Mouse (Mus musculus): ENCODE results near the gene Ntrk3.

Ntrk3 gene

DNA sequence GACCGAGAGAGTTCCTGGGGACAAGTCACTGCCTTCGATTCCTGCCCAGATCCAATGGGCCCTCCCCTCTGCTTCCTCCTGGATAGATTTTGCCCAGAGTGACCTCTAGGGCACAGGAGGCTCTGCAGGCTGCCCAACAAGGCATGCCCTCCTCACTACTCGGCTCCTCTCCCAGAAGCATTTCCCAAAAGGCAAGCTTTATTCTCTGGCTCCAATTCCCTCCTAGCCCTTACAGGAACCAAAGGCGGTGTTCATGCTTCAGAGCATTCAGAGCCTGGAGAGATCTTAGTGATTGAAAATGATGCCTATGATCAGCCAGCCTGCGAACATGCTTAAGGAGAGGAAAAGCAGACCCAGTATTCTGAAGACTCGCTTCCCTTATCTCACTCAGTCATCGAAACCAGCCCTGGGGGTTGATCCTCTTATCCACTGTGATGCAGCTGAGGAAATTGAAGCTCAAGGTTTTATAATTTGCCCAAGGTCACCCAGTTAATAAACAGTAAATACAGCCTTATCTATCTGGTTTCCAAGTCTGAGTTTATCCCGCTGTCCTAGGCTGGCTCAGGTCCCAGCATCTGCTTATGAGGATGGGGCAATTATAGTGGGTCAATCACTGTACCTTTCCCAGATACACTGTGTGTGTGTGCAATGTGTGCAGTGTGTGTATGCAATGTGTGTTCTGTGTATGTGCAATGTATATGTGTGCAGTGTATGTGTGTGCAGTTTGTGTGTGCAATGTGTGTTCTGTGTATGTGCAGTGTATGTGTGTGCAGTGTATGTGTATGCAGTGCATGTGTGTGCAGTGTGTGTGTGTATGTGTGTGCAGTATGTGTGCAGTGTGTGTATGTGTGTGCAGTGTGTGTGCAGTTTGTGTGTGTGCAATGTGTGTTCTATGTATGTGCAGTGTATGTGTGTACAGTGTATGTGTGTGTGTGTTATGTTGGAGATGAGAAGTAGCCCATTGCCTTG, 376.2 kb downstream of the Ntrk3 start:
- no peak for DNase-seq (ENCODE audit: low read depth, low spot score)

DNA sequence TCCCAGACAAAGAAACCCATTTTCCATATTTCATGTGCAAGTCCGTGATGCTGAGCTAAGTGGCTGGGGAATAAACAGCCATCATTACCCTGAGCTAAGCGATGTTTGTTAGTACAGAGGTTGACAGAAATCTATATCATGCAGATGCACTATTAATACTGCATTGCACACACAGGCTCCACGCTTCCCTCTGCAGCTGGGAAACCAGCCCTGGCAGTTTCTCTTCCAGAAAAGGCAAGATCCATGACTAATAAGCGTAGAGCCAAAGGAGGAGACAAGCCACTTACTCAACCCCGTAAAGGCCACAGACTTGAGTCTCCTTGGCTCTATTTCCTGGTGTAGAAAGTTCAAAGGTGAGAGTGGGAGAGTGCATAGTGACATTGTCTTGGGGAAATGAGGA, 390.3 kb downstream of the Ntrk3 start:
- DNase-seq (ENCODE audit: low read depth, low spot score) = no peak

DNA sequence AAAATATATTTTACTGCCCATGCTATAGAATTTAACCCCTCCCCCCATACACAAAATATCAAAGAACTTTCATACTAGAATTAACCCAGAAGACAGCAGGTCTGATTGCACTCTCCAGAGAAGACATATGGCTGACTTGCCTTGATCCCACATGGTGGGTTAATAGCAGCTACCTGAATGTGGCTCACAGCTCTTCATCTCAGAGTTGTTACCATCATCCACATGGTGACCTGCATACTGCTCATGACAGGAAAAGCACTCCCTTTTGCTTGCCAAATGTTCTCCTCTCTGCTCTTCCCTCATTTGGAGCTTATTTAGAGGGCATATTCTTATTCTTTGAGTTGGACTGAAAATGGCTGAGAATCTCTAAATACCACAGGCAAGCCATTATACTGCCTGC, 404.4 kb downstream of the Ntrk3 start:
- DNase-seq (ENCODE audit: low read depth, low spot score) = no peak

DNA sequence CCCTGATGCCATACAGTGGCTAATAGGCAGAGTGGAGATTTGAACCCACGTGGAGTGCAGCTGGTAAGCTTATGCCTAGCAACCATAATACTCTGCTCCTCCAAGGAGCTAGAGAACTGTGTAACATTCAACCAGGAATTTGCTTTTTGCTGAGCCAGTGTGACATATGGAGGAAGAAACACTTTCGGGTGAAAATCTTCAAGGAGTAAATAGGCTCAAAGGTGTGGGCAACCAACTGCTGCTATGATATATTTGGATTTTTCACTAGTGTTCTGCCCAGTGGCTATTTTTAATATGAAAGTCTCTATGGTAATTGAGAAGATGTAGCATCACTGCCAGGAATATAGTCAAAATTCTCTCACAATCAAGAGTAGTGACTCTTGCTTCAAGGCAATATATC, 409.5 kb downstream of the Ntrk3 start:
- DNase-seq (ENCODE audit: low read depth, low spot score) = no peak

DNA sequence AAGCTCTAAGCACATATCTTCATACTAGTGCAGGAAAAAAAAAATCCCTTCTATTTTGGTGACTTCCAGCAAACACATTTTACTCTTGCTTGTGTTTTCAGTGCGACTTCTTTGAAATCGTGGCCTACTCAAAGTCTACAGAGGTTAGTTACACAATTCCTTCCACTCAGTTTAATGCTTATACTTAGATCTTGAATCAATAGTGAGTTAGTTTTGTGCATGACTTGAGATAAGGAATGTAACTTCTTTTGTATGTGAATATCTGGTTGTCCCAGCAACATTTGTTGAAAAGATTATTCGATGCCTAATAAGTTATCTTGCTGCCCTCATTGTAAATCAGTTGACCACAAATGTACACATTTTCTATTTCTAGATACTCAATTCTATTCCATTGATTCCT, 411.6 kb downstream of the Ntrk3 start:
- DNase-seq (ENCODE audit: low read depth, low spot score) = no peak

- DNase-seq (ENCODE audit: low read depth, low spot score) = no peak
These were observed 419.2 kb downstream of the Ntrk3 start for GRCm38 (mm10) chr7:78318640-78319039.

GRCm38 (mm10) chr7:78305770-78306169, 432.0 kb downstream of the Ntrk3 start:
- no peak for DNase-seq (ENCODE audit: low read depth, low spot score)

- DNase-seq (ENCODE audit: low read depth, low spot score) = no peak
These were observed 432.8 kb downstream of the Ntrk3 start for GRCm38 (mm10) chr7:78305029-78305428.

DNA sequence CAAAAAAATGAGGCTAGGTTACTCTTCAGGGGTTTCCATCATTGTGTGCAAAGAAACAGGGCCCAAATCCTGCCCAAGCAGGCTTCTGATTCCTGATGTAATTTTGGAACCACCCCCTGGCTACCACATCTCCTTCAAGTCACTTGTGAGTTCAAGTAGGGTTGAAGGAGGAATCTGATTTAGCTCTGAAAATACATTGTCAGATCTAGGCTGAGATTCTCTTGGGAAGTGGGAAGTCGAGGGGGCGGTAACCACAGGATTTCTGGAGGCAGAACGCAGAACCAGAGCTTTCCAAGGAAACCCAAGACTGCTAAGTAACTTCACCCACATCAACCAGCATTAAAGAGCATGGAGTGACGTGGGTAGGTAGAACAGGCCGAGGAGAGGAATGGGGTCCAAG, 440.5 kb downstream of the Ntrk3 start:
- DNase-seq (ENCODE audit: low read depth, low spot score) = no peak

DNA sequence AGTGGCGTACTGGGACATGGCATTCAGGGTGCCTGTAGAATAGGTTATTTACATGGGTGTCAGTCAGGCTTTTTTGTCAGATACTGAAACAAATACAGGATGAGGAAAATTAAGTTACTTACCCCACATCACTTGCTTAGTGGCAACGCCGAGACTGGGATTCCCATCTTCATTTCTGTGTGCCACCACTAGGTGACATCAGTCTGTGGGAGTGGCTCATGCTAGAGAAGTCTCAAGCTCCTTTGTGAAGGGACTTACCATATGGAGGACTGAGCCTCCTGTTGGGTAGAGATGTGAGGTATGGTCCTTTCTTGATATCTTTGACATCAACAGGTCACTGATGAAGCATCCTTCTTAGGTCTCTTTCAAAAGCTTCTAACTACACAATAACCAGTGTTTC, 443.5 kb downstream of the Ntrk3 start:
- DNase-seq (ENCODE audit: low read depth, low spot score) = no peak

DNA sequence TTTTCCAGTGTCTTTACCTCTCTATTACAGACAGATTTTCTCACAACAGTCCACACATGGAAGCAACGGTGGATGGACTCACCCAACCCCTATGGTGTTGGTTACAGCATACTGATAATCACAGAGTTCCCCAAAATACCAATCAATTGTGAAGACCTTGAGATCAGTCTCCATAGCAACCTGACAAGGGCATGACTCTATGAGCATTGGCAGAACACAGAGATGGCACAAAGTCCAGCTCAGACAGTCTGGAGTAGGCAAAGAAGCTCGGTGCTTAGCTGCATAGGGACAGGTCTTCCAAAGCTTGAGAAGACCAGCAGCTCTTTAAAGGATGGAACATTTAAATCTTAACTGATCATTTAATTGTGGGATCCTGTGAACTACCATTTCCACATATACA, 447.6 kb downstream of the Ntrk3 start:
- no peak for DNase-seq (ENCODE audit: low read depth, low spot score)

DNA sequence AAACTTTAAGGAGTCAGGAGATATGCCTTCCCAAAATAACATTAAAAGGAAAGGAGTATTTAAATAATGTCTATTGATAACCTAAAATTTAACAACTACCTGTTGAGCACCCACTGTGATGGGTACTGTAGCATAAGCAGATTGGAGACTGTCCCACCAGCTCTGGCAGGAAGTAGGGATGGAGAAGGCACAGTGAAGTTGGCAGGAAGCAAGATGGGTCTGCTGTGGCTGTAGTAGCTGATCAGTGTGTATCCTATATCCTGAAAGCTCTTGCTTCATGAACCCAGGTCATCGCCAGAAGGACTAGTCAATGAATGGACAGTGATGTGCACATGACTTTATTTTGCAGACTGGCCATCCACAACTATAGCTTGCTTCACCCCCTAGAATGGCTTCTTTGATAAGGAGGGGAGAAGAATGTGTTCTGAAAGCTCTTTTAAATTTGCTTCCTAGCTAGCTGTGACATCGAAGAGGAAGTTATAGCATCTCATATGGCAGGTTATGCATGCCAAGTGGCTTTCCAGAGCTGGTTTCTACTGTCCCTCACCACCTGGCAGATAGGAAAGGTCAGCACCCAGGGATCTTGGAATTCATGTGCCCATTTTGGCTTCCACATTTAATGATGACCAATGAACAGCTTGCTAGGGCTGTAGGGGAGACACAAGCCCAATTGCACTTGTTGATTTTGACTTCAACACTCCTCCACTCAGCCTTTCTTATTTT, 451.1 kb downstream of the Ntrk3 start:
- no peak for DNase-seq (ENCODE audit: low read depth, low spot score)

GRCm38 (mm10) chr7:78269506-78270250, 468.1 kb downstream of the Ntrk3 start:
- no peak for DNase-seq (ENCODE audit: low read depth, low spot score)

- no peak for DNase-seq (ENCODE audit: low read depth, low spot score)
These were observed 470.3 kb downstream of the Ntrk3 start for GRCm38 (mm10) chr7:78267461-78268007.

DNA sequence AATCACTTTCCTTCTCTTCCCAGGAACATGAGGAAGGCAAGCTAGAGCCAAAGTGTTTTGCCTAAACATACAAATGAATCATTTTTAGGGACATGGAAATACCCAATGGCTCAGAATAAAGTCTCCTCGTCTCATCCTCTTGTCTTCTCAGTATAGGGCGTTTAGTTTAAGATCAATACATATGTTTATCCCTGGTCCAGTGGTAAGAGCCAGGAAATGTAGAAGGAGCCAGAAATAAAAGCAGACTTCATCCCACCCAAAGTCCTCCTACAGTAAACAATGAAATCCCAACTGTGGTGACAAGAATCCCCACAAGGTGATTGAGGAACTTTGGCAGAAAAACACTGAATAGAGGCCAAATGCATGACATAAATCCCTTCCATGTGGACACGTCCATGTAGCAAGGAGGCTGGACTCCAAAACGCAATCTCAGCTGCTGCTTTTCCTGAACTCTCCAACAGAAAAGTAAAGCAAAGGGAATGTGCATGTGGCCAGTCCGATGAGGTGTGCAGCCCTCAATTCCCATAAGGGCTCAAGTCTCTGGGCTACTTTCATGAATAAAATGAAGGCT, 473.3 kb downstream of the Ntrk3 start:
- DNase-seq (ENCODE audit: low read depth, low spot score) = no peak

DNA sequence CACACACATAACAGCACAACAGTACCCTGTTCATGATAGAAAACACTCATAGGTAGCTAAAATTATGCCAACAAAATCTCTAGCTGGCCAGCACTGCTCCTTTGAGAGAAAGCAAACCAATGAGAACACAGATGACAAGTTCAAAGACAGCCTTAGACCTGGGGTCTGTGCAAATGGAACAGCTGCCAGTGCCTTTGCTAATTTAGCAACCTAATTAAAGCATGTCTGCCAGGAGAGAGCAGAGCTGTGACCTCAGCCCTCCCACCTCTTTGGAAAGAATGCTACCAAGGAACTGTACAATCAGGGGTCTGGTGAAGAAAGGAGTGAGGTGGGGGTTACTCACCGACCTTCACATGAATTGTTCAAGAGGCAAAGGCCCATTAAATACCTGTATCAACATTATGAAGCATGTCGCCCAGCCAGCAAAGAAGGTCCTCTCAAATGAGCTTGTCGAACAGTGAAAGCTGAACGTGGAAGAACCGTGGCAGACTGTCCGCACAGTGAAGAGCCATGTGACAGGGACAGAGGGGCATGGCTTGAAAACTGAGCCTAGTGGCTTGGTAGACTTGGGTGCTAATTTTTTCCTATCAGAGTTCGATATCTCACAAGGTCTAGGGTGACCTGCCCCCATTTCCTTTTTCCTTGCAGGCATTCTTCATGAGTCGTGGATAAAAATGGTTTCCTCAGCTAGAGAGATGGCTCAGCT, 476.2 kb downstream of the Ntrk3 start:
- DNase-seq (ENCODE audit: low read depth, low spot score) = no peak

GRCm38 (mm10) chr7:78258151-78258550, 479.7 kb downstream of the Ntrk3 start:
- no peak for DNase-seq (ENCODE audit: low read depth, low spot score)

DNA sequence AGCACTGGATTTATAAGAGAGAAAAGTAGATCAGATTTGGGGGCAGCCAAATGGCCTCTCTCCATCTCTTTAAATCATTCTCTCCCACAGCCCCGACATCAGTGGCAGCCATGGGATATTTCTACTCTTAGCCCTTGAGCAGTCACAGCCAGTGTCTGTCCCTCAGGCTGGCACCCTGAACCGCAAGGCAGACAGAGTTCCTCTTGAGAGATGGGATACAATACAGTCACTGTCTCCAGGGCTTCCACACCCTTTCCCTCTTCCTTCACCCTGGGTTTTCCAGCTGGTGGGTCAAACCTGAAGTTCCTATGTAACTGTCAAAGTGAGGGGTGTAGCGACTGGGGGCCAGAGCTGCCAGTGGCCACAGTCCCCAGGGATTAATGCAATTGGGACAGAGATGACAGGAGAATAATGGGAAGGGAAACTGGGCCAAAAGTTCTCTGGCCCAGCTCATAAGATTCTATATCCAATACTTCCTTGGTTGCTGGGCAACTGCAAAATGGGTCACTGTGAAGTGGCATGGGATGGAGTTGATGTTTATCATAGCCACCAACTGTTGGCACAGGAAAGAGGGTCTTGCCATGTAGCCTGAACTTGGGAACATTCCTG, 483.9 kb downstream of the Ntrk3 start:
- DNase-seq (ENCODE audit: low read depth, low spot score) = no peak

- DNase-seq (ENCODE audit: low read depth, low spot score) = no peak
These were observed 489.6 kb downstream of the Ntrk3 start for GRCm38 (mm10) chr7:78248119-78248642.

DNA sequence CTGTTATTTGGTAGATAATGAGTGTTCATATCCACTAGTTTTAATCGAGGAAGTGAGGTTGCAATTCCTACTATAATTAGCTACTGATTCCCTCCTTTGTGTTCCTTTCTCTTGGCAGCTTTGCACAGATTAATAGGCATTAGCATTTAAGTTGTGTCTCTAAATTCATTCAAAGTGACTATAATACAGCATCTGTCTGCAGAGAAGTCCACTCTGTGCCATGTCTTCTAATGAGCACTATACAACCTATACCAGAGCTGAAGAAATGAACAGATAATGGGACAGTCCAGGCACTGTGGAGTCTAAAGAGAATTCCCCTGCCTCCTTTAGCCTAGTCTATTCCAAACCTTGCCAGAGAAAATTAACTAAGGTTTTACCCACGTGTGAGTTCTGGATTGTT, 498.8 kb downstream of the Ntrk3 start:
- DNase-seq (ENCODE audit: low read depth, low spot score) = no peak
